Mouse (Mus musculus): ENCODE data around the gene Pdlim7. TPM values are rescaled to one million over a fixed set of nuclear protein-coding genes. Genes with fewer than 3 reads are reported as not detected.

Gene Pdlim7
- polyA plus RNA-seq, 1 experiment from 2014 or later, result 152 TPM

DNA sequence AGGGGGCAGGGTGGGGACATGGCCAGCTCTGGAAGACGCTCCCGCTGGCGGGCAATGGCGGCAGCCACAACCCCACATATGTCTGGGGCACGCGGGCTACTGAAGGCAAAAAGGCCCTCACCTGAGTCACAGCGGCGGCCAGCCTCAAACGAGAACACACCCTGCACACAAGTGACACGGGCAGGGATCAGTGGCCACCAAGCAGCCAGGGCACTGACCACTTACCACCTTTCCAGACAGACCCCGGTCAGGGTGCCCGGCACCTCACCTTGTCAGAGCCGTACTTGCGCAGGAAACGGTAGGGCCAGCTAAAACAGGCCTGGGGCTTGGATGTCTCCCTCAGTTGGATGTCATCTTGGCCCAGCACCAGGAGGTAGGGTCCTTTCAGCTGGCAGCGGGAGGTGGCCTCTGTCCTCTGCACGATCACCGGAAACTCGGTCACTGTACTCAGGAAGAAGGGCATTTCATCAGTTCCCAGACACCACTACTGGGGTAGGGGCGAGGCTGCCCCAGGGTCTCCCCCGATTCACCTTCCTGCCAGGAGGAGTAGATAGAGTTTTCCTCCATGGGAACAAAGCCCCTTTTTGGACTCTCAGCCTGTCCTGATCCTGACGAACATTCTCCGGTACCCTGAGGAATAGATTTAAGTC, 10.6 kb upstream of the Pdlim7 start:
- Histone ChIP-seq H3K4me3 (ENCODE audit: low read length) (no peak overlapping the region), H3K27ac (ENCODE audit: low read length) (no peak overlapping the region), H3K9me3 (ENCODE audit: control insufficient read depth, low read length) (no peaks in the 10 kb centered on the region), H3K4me2 (ENCODE audit: low read depth, low read length) (no peak overlapping the region), H3K36me3 (ENCODE audit: control insufficient read depth, insufficient read depth, low read length) (peaks cover under 1% of the 10 kb centered on the region; the same call in 1 of the 2 replicates), H3K9ac (ENCODE audit: low read length) (no peak overlapping the region), H3K27me3 (ENCODE audit: control insufficient read depth, insufficient read depth, low read depth, low read length) (no peaks in the 10 kb centered on the region), H3K4me1 (replicated peaks; ENCODE audit: control insufficient read depth, insufficient read depth, low read length) (no peaks in the 10 kb centered on the region; the same call in 1 of the 2 replicates)
- 90% methylated on average over 23 of the region's 23 CpGs for WGBS
- ATAC-seq (ENCODE audit: low read depth), result no peak

DNA sequence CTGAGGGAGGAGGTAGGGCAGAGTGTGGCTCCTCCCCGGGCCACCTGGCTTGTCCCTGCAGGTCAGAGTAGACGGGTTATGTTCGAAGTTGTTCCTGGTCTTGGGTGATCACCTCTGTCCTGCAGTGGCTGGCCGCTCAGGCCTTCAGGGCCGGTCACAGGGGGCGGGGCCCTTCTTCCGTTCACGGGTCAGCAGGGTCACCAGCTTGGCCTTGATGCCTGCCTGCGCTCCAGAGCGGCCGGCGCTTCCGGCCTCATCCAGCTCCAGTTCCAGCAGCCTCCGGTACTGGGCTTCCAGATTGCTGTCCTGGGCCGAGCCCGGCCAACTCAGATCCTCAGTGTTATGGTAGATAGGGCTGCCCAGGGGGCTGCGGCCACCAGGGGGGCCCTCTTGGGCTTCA, 9.8 kb upstream of the Pdlim7 start:
- no peak overlapping the region for H3K27ac ChIP-seq (ENCODE audit: low read length)
- no peak for ATAC-seq (ENCODE audit: low read depth)
- no peak overlapping the region for H3K4me3 ChIP-seq (ENCODE audit: low read length)
- no peaks in the 10 kb centered on the region; the same call in 1 of the 2 replicates for H3K4me1 ChIP-seq (replicated peaks; ENCODE audit: control insufficient read depth, insufficient read depth, low read length)
- 59% methylated on average over 17 of the region's 17 CpGs for WGBS
- no peaks in the 10 kb centered on the region for H3K27me3 ChIP-seq (ENCODE audit: control insufficient read depth, insufficient read depth, low read depth, low read length)
- no peak overlapping the region; the same call in 1 of the 2 replicates for H3K9ac ChIP-seq (ENCODE audit: low read length)
- no peak overlapping the region for H3K4me2 ChIP-seq (ENCODE audit: low read depth, low read length)
- no peaks in the 10 kb centered on the region for H3K9me3 ChIP-seq (ENCODE audit: control insufficient read depth, low read length)
- no peaks in the 10 kb centered on the region for H3K36me3 ChIP-seq (ENCODE audit: control insufficient read depth, insufficient read depth, low read length)

- no peaks in the 10 kb centered on the region for H3K36me3 ChIP-seq (ENCODE audit: control insufficient read depth, insufficient read depth, low read length)
- H3K9me3 ChIP-seq (ENCODE audit: control insufficient read depth, low read length), result no peaks in the 10 kb centered on the region
- ATAC-seq (ENCODE audit: low read depth), result 0 out of 2 replicates have a peak, but pooled peaks have one; percentile 32
- no peak overlapping the region for H3K4me2 ChIP-seq (ENCODE audit: low read depth, low read length)
- H3K4me1 ChIP-seq (replicated peaks; ENCODE audit: control insufficient read depth, insufficient read depth, low read length), result no peaks in the 10 kb centered on the region; the same call in 1 of the 2 replicates
- no peak overlapping the region for H3K4me3 ChIP-seq (ENCODE audit: low read length)
- 0 out of 2 replicates have a peak overlapping the region, but pooled peaks have one; percentile 14 for H3K27ac ChIP-seq (ENCODE audit: low read length)
- 51% methylated on average over 8 of the region's 8 CpGs for WGBS
- no peak overlapping the region for H3K9ac ChIP-seq (ENCODE audit: low read length)
- no peaks in the 10 kb centered on the region; the same call in 1 of the 2 replicates for H3K27me3 ChIP-seq (ENCODE audit: control insufficient read depth, insufficient read depth, low read depth, low read length)
Measured at GRCm38 (mm10) chr13:55522730-55523129, 9.3 kb upstream of the Pdlim7 start.

DNA sequence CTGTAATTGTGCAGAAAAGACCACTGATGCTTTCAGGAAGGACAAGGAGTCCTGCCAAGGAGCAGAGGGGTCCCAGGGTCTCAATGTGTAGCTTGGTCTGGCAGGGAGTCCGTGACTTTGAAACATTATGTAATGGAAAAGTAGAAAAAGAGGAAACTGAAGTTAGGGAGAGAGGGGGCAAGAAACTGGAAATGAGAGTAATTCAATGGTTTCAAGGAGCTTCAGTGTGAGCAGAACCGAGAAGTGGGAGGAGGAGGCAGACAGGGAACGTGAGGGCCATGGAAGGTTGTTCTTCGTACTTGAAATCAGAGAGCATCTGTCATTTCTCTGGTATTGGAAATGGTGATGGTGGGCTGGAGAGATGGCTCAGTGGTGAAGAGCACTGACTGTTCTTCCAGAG, 6.1 kb upstream of the Pdlim7 start:
- Histone ChIP-seq H3K9ac (ENCODE audit: low read length) (no peak overlapping the region), H3K4me2 (ENCODE audit: low read depth, low read length) (no peak overlapping the region), H3K27ac (ENCODE audit: low read length) (no peak overlapping the region), H3K27me3 (ENCODE audit: control insufficient read depth, insufficient read depth, low read depth, low read length) (no peaks in the 10 kb centered on the region; the same call in 1 of the 2 replicates), H3K36me3 (ENCODE audit: control insufficient read depth, insufficient read depth, low read length) (no peaks in the 10 kb centered on the region), H3K4me1 (replicated peaks; ENCODE audit: control insufficient read depth, insufficient read depth, low read length) (no peaks in the 10 kb centered on the region; the same call in 1 of the 2 replicates), H3K4me3 (ENCODE audit: low read length) (no peak overlapping the region), H3K9me3 (ENCODE audit: control insufficient read depth, low read length) (no peaks in the 10 kb centered on the region)
- no peak for ATAC-seq (ENCODE audit: low read depth)
- WGBS, result 65% methylated on average over 4 of the region's 4 CpGs

GRCm38 (mm10) chr13:55516955-55517354, 3.5 kb upstream of the Pdlim7 start:
- H3K27me3 ChIP-seq (ENCODE audit: control insufficient read depth, insufficient read depth, low read depth, low read length), result no peaks in the 10 kb centered on the region; the same call in 1 of the 2 replicates
- H3K27ac ChIP-seq (ENCODE audit: low read length), result no peak overlapping the region
- WGBS, result 6% methylated on average over 5 of the region's 5 CpGs
- no peak overlapping the region for H3K4me2 ChIP-seq (ENCODE audit: low read depth, low read length)
- H3K4me3 ChIP-seq (ENCODE audit: low read length), result no peak overlapping the region
- no peaks in the 10 kb centered on the region for H3K9me3 ChIP-seq (ENCODE audit: control insufficient read depth, low read length)
- no peak overlapping the region for H3K9ac ChIP-seq (ENCODE audit: low read length)
- no peak for ATAC-seq (ENCODE audit: low read depth)
- H3K36me3 ChIP-seq (ENCODE audit: control insufficient read depth, insufficient read depth, low read length), result no peaks in the 10 kb centered on the region
- peaks cover 7% of the 10 kb centered on the region for H3K4me1 ChIP-seq (replicated peaks; ENCODE audit: control insufficient read depth, insufficient read depth, low read length)

GRCm38 (mm10) chr13:55513828-55514227, 352 bp upstream of the Pdlim7 start:
- ATAC-seq (ENCODE audit: low read depth), result no peak
- no peaks in the 10 kb centered on the region for H3K9me3 ChIP-seq (ENCODE audit: control insufficient read depth, low read length)
- H3K9ac ChIP-seq (ENCODE audit: low read length), result no peak overlapping the region
- H3K4me1 ChIP-seq (replicated peaks; ENCODE audit: control insufficient read depth, insufficient read depth, low read length), result peaks cover 29% of the 10 kb centered on the region
- H3K4me3 ChIP-seq (ENCODE audit: low read length), result peak overlapping the region; percentile 63
- peaks cover 3% of the 10 kb centered on the region for H3K36me3 ChIP-seq (ENCODE audit: control insufficient read depth, insufficient read depth, low read length)
- H3K27me3 ChIP-seq (ENCODE audit: control insufficient read depth, insufficient read depth, low read depth, low read length), result no peaks in the 10 kb centered on the region; the same call in 1 of the 2 replicates
- no peak overlapping the region for H3K27ac ChIP-seq (ENCODE audit: low read length)
- peak overlapping the region; percentile 66 for H3K4me2 ChIP-seq (ENCODE audit: low read depth, low read length)
- WGBS, result 36% methylated on average over 9 of the region's 9 CpGs

GRCm38 (mm10) chr13:55512379-55513031, 971 bp downstream of the Pdlim7 start:
- Histone ChIP-seq H3K4me2 (ENCODE audit: low read depth, low read length) (peak overlapping the region; percentile 66), H3K36me3 (ENCODE audit: control insufficient read depth, insufficient read depth, low read length) (peaks cover 11% of the 10 kb centered on the region), H3K27me3 (ENCODE audit: control insufficient read depth, insufficient read depth, low read depth, low read length) (no peaks in the 10 kb centered on the region), H3K9me3 (ENCODE audit: control insufficient read depth, low read length) (no peaks in the 10 kb centered on the region), H3K9ac (ENCODE audit: low read length) (peak overlapping the region; percentile 74), H3K4me1 (replicated peaks; ENCODE audit: control insufficient read depth, insufficient read depth, low read length) (peaks cover 29% of the 10 kb centered on the region), H3K4me3 (ENCODE audit: low read length) (peak overlapping the region; percentile 63), H3K27ac (ENCODE audit: low read length) (peak overlapping the region; percentile 96)
- under 1% methylated on average over 25 of the region's 25 CpGs for WGBS
- peak; percentile 58 for ATAC-seq (ENCODE audit: low read depth)

GRCm38 (mm10) chr13:55511492-55511861, 2.0 kb downstream of the Pdlim7 start:
- Histone ChIP-seq H3K27ac (ENCODE audit: low read length) (peak overlapping the region; percentile 96), H3K36me3 (ENCODE audit: control insufficient read depth, insufficient read depth, low read length) (peaks cover 19% of the 10 kb centered on the region), H3K27me3 (ENCODE audit: control insufficient read depth, insufficient read depth, low read depth, low read length) (no peaks in the 10 kb centered on the region), H3K9ac (ENCODE audit: low read length) (peak overlapping the region; percentile 49), H3K9me3 (ENCODE audit: control insufficient read depth, low read length) (no peaks in the 10 kb centered on the region), H3K4me1 (replicated peaks; ENCODE audit: control insufficient read depth, insufficient read depth, low read length) (peaks cover 29% of the 10 kb centered on the region), H3K4me3 (ENCODE audit: low read length) (peak overlapping the region; percentile 63), H3K4me2 (ENCODE audit: low read depth, low read length) (peak overlapping the region; percentile 66)
- 28% methylated on average over 5 of the region's 5 CpGs for WGBS
- peak; percentile 4; the same call in 1 of the 2 replicates for ATAC-seq (ENCODE audit: low read depth)

DNA sequence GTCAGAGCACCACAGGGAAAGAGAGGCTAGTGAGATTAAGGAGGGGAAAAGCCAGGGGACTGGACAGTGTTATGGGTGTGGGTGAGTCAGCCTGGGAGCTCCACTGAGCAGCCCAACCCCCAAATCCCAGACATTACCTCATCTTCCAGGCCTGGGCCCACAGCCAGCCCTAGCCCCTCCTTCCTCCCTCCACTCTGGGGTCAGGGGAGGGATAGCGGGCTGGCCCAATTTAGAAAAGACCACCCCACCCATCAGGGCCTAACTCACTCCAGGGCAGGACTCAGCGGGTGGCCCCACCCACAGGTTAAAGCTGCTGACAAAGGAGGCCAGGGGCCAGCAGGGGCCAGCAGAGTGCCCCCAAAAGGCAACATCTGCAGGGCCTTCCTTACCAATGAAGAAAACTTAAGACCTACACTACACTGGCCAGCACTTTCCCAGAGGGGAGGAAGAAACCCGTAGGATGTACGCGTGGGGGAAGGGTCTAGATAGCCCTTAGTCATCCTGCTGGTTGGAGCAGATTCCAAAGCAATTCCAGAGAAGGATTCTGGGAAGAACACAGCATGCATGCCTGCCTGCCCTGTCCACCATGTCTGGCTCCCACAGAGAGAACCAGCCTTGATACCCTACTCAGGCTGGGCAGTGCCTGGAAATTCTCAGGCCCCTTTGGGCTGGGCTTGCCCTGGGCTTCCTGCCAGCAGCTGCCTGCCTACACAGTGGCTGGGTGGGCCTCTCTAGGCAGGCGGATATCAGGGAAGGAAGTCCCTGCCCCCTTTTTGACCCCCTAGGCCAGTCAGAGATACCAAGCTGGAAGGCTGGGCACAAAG, 2.6 kb downstream of the Pdlim7 start:
- ATAC-seq (ENCODE audit: low read depth), result peak; percentile 81
- H3K36me3 ChIP-seq (ENCODE audit: control insufficient read depth, insufficient read depth, low read length), result peaks cover 19% of the 10 kb centered on the region
- H3K4me2 ChIP-seq (ENCODE audit: low read depth, low read length), result peak overlapping the region; percentile 66
- peak overlapping the region; percentile 63 for H3K4me3 ChIP-seq (ENCODE audit: low read length)
- H3K9me3 ChIP-seq (ENCODE audit: control insufficient read depth, low read length), result no peaks in the 10 kb centered on the region
- peaks cover 29% of the 10 kb centered on the region for H3K4me1 ChIP-seq (replicated peaks; ENCODE audit: control insufficient read depth, insufficient read depth, low read length)
- WGBS, result under 1% methylated on average over 6 of the region's 6 CpGs
- H3K27ac ChIP-seq (ENCODE audit: low read length), result peak overlapping the region; percentile 96
- no peaks in the 10 kb centered on the region for H3K27me3 ChIP-seq (ENCODE audit: control insufficient read depth, insufficient read depth, low read depth, low read length)
- H3K9ac ChIP-seq (ENCODE audit: low read length), result peak overlapping the region; percentile 49

Data from lung, embryonic 16.5 days (tissue).